26 mouse cellular contexts compared by ENCODE assay signal in genomic region chr2:146630179-146630578, GRCm38 (mm10).
DNase-seq lines count a peak whose midpoint lies in the region; ATAC-seq lines count a peak whose summit lies in the region.
"Had no signal": no experiment of that assay in that cellular context is flagged by ENCODE, and none has a peak within 500 bp of the region (broad histone marks: within the 10 kb centered on the region; RNA-seq: fewer than 3 reads in every experiment).

No protein-coding gene starts in this region.

- H3K4me1 ChIP-seq in hindbrain, embryonic 16.5 days (ENCODE audit: control insufficient read depth, insufficient read depth, low read depth, low read length), result no peaks in the 10 kb centered on the region
- H3K4me1 ChIP-seq: embryonic facial prominence, embryonic 13.5 days; embryonic facial prominence, embryonic 15.5 days; forebrain, embryonic 12.5 days had no signal

- no peak overlapping the region for H3K4me2 ChIP-seq in hindbrain, embryonic 16.5 days (ENCODE audit: low read length)
- H3K4me2 ChIP-seq: embryonic facial prominence, embryonic 13.5 days; embryonic facial prominence, embryonic 15.5 days; forebrain, embryonic 12.5 days had no signal

- intact Hi-C loops in heart, postnatal 10 days (cut with DNase I), result loop anchor here (5.0 kb wide), 2 partner anchors 327 to 627 kb away; no protein-coding TSS in a partner anchor

- H3K9me3 ChIP-seq in hindbrain, embryonic 16.5 days (ENCODE audit: control insufficient read depth, low read length), result no peaks in the 10 kb centered on the region
- H3K9me3 ChIP-seq: embryonic facial prominence, embryonic 13.5 days; embryonic facial prominence, embryonic 15.5 days; forebrain, embryonic 10.5 days; forebrain, embryonic 12.5 days had no signal

- no peak overlapping the region for H3K4me3 ChIP-seq in hindbrain, embryonic 16.5 days (ENCODE audit: low read length)
- H3K4me3 ChIP-seq: embryonic facial prominence, embryonic 13.5 days; embryonic facial prominence, embryonic 15.5 days; erythroblast, embryonic 14.5 days; forebrain, embryonic 10.5 days; forebrain, embryonic 12.5 days had no signal

- 84% methylated on average over 3 of the region's 3 CpGs for WGBS in hindbrain, embryonic 16.5 days

- no peaks in the 10 kb centered on the region for H3K36me3 ChIP-seq in hindbrain, embryonic 16.5 days (ENCODE audit: control insufficient read depth, insufficient read depth, low read length)
- H3K36me3 ChIP-seq: embryonic facial prominence, embryonic 13.5 days; embryonic facial prominence, embryonic 15.5 days; forebrain, embryonic 10.5 days; forebrain, embryonic 12.5 days had no signal

- DNase-seq in heart, adult 11 months, result peak; percentile 63
- DNase-seq in heart, postnatal 10 days, result no peak
- DNase-seq in ES-CJ7 (ENCODE audit: low read depth, low spot score) (peak; percentile 51), ZHBTc4 (ENCODE audit: low read depth, low spot score) (peak; percentile 60)
- no peak for DNase-seq in spleen, postnatal 10 days (ENCODE audit: low spot score in 2 of 2)
- DNase-seq: adrenal gland, adult 2 months; adrenal gland, postnatal 10 days; adrenal gland, postnatal 25 days; B cell, adult 2 months; cerebellum, adult 11 months; cerebellum, adult 18-20 months; cerebellum, adult 8-10 months; cerebellum, adult 9-11 months; cerebellum, postnatal 14 days; cerebellum, postnatal 36 days; embryo, embryonic 11 days had no signal

- peaks cover 18% of the 10 kb centered on the region for H3K27me3 ChIP-seq in hindbrain, embryonic 16.5 days (replicated peaks; ENCODE audit: control insufficient read depth, insufficient read depth, low read length)
- H3K27me3 ChIP-seq: CH12.LX had no signal

- H3K9ac ChIP-seq in hindbrain, embryonic 16.5 days (ENCODE audit: low read depth, low read length), result no peak overlapping the region
- H3K9ac ChIP-seq: embryonic facial prominence, embryonic 13.5 days; embryonic facial prominence, embryonic 15.5 days; forebrain, embryonic 12.5 days had no signal

- ATAC-seq in hindbrain, embryonic 16.5 days, result no peak
- ATAC-seq: CD4-positive, CD25-positive, alpha-beta regulatory T cell, adult 4 months; forebrain, embryonic 14.5 days; forebrain, embryonic 16.5 days had no signal

- no peak overlapping the region for H3K27ac ChIP-seq in hindbrain, embryonic 16.5 days (ENCODE audit: low read depth, low read length)
- H3K27ac ChIP-seq: embryonic facial prominence, embryonic 13.5 days; embryonic facial prominence, embryonic 15.5 days; forebrain, embryonic 10.5 days; forebrain, embryonic 12.5 days had no signal

Comparison
In these comparisons a context has a peak if more than half of its experiments do, and no peak if none do; other contexts are left out.
1. DNase-seq: peak in heart, adult 11 months (single experiment), ES-CJ7 (single experiment) and ZHBTc4 (single experiment); none in heart, postnatal 10 days (0 of 2) and spleen, postnatal 10 days (0 of 2).